Mouse (Mus musculus) embryonic fibroblast, embryonic 13.5 days (primary cell): ENCODE data around the gene Rgs16.

ENCODE experiments used
- CTCF ChIP-seq: IDR thresholded peaks from 2 replicates; pipeline ENCODE4 v1.5.1; 2011; ENCODE audit warnings: mild to moderate bottlenecking, control low read depth, low read length, moderate library complexity, borderline replicate concordance; ENCODE audit not compliant: insufficient read depth
- POLR2A ChIP-seq: IDR thresholded peaks from 2 replicates; pipeline ENCODE4 v1.6.1; 2011; ENCODE audit warnings: low read depth, mild to moderate bottlenecking, control low read depth, low read length, moderate library complexity

DNA sequence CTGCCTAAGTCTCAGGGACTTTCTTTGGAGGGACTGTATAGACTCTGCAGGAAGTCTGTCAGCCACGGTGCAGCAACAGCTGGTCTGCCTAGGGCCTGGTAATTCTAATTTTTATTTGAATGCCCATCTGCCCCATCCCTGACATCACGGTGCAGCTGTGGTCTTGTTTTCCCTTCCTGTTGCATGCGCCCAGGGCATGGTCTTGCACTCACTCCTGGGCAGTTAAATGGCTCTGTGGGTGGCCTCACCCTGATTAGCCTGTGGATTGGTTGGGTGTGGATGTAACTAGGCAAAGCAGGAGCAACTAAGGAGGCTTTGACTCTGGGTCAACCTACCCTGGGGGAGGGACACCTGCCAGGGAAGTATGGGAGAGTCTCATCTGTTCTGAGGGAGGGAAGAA lies 35.2 kb upstream of the Rgs16 start:
- TF ChIP-seq POLR2A (no peak), CTCF (no peak)
